Mouse (Mus musculus) erythroblast, embryonic 14.5 days (primary cell): ENCODE data around the gene Cnih3. TPM values are rescaled to one million over a fixed set of nuclear protein-coding genes. Genes with fewer than 3 reads are reported as not detected.

Experiments used
- H3K27me3 ChIP-seq: 2 replicates; pipeline ENCODE4 v1.6.1; 2012; ENCODE audit warnings: inconsistent platforms; ENCODE audit not compliant: control insufficient read depth
- H3K36me3 ChIP-seq: 2 replicates; pipeline ENCODE4 v1.6.1; 2012; ENCODE audit warnings: mild to moderate bottlenecking, inconsistent platforms; ENCODE audit not compliant: control insufficient read depth
- H3K4me1 ChIP-seq: 2 replicates; pipeline ENCODE4 v1.6.1; 2012; ENCODE audit warnings: inconsistent platforms; ENCODE audit not compliant: control insufficient read depth
- H3K4me3 ChIP-seq: replicated peaks from 2 replicates; pipeline ENCODE3; 2012; ENCODE audit warnings: moderate library complexity, mild to moderate bottlenecking, inconsistent platforms
- H3K9me3 ChIP-seq: 2 replicates; pipeline ENCODE4 v1.6.1; 2012; ENCODE audit warnings: low read length, inconsistent platforms, mixed read lengths; ENCODE audit not compliant: control insufficient read depth
- GATA1 ChIP-seq: IDR thresholded peaks from 2 replicates; pipeline ENCODE4 v1.6.1; 2012; ENCODE audit warnings: low read length, inconsistent platforms, mixed read lengths
- TAL1 ChIP-seq: IDR thresholded peaks from 3 replicates; pipeline ENCODE4 v1.6.1; 2012; ENCODE audit warnings: low read length, inconsistent platforms, mixed read lengths
- polyA plus RNA-seq: library from polyadenylated mRNA; stranded (reverse); fragments of >175 nt; gene quantifications from 2 replicates; pipeline ENCODE4 v1.2.3, GENCODE M21; 2012

Cnih3 gene
- polyA plus RNA-seq, 1 experiment: not detected

DNA sequence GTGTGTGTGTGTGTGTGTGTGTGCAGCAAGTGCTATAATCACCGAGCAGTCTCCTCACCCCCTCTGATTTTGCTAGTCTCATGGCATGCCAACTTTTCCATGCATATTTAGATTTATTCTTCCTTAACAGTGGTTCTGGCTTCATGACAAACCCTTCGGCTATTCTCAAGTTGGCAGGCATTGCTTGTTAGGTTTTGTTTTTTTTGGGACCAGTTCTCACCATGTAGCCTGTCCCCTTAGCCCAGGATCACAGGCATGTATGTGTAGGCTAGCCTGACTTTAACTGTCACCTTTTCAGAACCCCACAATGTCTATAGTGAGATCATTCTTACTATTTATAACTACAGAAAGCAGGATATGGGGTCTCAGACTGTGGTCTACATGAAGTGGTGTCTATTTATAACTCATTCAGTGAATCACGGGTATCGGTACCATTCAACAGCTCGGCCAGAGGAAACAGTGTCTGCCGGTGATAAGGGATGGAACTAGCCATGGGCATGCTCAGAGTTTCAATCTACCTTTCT is 94.2 kb downstream of the Cnih3 start:
- no peaks in the 10 kb centered on the region for H3K9me3 ChIP-seq
- H3K4me1 ChIP-seq: no peaks in the 10 kb centered on the region
- no peak overlapping the region for H3K4me3 ChIP-seq
- TF ChIP-seq GATA1 (no peak), TAL1 (no peak)
- no peaks in the 10 kb centered on the region for H3K27me3 ChIP-seq
- no peaks in the 10 kb centered on the region for H3K36me3 ChIP-seq

DNA sequence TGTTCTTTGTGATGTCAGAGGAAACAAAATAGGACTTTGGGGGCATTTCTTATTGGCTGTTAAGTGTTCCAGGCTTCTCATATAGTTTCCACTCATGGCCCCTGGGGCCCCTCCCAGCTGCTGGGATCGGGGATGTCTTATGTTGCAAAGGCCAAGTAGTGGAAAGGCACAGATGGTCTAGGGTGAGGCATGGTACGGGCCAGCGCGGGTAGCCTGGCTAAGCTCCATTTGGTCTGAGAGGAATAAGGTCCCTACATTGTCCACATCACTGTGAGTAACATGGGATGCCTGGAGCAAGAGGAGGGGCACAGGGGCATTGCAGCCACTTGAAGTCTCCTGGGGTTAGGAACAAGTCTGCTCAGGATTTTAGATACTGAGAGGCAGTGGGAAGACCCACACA is 95.1 kb downstream of the Cnih3 start:
- no peak overlapping the region for H3K4me3 ChIP-seq
- TF ChIP-seq GATA1: no peak
- H3K9me3 ChIP-seq: no peaks in the 10 kb centered on the region
- no peaks in the 10 kb centered on the region for H3K4me1 ChIP-seq
- no peaks in the 10 kb centered on the region for H3K27me3 ChIP-seq
- no peaks in the 10 kb centered on the region for H3K36me3 ChIP-seq

DNA sequence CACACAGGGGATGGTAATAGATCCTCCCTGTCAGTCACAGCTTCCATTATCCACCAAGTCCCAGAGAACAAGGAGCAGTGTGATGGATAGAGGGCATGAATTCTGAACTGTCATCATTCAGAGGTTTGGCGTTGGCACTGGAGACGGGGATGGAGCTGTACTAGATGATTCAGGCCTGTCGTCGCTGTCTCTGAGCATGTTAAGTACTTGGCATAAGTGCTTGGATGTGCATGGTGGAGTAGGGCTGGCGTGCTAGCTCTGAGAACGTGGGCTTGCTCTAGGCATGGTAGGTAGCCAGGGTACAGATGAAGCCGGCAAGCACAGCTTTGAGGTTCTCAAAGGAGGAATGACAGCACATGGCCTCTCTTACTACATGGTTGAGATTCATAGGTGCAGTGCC is 95.6 kb downstream of the Cnih3 start:
- H3K27me3 ChIP-seq: no peaks in the 10 kb centered on the region
- H3K9me3 ChIP-seq: no peaks in the 10 kb centered on the region
- H3K4me3 ChIP-seq: no peak overlapping the region
- no peaks in the 10 kb centered on the region for H3K36me3 ChIP-seq
- no peak for TF ChIP-seq TAL1
- no peak for TF ChIP-seq GATA1
- H3K4me1 ChIP-seq: no peaks in the 10 kb centered on the region

DNA sequence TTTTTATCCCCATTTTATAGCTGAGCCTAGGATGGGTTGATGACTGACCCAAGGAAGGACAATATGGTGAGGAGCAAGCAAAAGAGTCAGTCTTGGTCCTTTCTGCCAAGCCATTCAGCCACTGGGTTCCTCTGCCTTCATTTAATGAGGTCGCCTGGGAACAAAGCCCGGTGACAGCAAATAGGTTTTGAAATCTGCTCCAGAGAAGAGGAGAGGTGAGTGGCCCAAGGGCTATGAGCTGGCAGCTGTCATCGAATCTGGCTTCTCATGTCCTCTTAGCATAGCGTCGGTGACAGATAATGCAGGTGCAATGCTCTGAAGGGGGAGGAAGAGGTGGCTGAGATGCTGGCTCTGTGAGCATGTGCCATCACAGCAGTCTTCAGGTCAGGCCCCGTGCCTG is 100.7 kb downstream of the Cnih3 start:
- Histone ChIP-seq H3K4me3 (no peak overlapping the region), H3K4me1 (no peaks in the 10 kb centered on the region), H3K9me3 (no peaks in the 10 kb centered on the region), H3K27me3 (no peaks in the 10 kb centered on the region; the same call in 1 of the 2 replicates), H3K36me3 (no peaks in the 10 kb centered on the region)
- no peak for TF ChIP-seq TAL1
- TF ChIP-seq GATA1: no peak

DNA sequence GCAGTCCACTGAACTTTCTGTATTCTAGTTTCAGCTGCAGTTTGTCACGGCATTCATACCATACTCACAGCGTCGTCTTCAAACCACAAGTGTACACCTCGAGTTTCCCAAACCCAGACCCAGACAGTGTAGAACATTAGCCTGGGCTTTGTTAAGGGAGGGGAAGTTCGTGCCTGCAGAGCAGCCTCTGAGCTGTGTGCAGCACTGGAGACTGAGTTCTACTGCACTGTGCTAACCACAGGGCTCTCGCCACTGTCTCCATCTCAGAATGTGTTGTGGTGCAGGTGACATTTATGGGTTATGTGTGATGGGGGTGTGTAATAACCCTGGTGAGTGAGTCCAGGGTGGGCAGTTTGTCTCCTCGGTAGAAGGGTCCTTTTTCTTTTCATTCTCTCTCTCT is 104.5 kb downstream of the Cnih3 start:
- Histone ChIP-seq H3K4me1 (no peaks in the 10 kb centered on the region), H3K9me3 (no peaks in the 10 kb centered on the region), H3K36me3 (no peaks in the 10 kb centered on the region), H3K4me3 (no peak overlapping the region), H3K27me3 (no peaks in the 10 kb centered on the region; the same call in 1 of the 2 replicates)
- TF ChIP-seq GATA1 (no peak), TAL1 (no peak)

DNA sequence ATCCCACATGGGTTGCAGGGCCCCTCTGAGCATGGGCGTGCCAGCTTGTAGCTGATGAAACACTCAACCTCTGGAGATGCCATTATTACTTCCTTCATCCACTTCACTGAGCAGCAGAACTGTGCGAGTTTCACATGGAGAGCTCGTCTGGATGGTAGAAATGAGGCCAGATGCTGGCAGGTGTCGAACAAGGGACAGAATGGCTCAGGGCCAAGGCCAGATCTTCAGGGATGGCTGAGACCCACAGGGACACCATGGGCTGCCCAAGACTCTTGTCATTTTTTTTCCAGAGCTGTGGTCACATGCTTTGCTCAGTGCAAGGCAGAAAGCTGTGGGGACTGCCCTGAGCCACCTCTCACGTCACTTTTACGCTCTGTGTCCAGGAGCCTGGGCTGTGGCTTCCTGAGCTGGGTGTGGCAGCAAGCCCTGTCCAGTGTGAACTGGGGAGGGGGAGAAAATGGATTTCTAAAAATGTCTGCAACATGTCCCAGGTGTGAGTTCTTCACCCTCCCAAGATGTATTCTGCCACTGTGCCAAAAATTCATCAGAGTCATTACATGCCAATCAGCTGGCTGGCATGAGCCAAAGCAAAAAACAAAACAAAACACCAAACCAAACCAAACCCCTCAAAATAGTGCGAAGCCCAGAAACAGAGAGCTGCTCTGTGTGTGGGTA is 107.1 kb downstream of the Cnih3 start:
- no peak overlapping the region for H3K4me3 ChIP-seq
- H3K9me3 ChIP-seq: no peaks in the 10 kb centered on the region
- H3K36me3 ChIP-seq: no peaks in the 10 kb centered on the region
- H3K27me3 ChIP-seq: no peaks in the 10 kb centered on the region
- TF ChIP-seq GATA1 (no peak), TAL1 (no peak)
- H3K4me1 ChIP-seq: no peaks in the 10 kb centered on the region

GRCm38 (mm10) chr1:181460283-181460682 is 107.9 kb downstream of the Cnih3 start:
- Histone ChIP-seq H3K4me3 (no peak overlapping the region), H3K9me3 (no peaks in the 10 kb centered on the region), H3K4me1 (no peaks in the 10 kb centered on the region), H3K27me3 (no peaks in the 10 kb centered on the region), H3K36me3 (no peaks in the 10 kb centered on the region)
- TF ChIP-seq TAL1: no peak
- TF ChIP-seq GATA1: no peak

- H3K9me3 ChIP-seq: no peaks in the 10 kb centered on the region
Observed at GRCm38 (mm10) chr1:181461484-181461883, 109.1 kb downstream of the Cnih3 start.

DNA sequence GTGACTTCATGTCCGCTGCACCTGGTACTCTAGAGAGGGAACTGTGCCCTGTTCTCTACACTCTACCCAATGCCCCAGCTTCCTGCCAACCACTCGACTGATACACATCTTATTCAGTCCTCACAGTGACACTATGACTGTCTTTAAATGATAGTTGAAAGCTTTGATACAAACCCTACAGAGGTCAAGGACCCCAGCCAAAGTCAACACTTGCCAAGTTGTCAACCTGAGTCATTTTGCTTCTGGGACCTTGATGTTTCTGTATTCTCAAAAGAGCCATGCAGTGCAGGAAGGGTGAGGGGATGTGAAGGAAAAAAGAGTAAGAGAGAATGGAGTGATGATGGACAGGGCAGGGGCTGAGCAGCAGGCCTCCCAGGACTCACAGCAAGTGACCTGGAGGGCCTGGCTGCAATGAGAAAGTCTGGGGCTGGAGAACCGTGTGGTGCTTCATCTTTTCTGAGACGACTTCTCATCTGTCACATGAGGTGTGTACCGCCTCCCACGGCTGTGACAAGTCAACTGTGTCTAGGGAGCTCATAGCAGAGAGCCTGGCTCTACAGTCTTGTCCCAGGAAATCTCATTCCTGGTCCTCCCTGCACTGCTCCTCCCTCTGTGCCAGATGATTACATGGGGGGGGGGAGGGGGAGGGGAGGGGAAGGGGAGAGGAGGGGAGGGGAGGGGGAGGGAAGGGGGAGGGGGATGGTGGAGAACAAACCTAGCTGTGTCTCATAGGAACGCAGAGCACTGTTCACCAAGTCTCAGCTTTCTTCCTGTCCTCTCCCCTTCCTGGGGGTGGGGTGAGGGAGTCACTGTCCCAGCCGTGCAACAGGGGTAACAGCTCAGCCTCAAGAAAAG is 109.8 kb downstream of the Cnih3 start:
- Histone ChIP-seq H3K27me3 (no peaks in the 10 kb centered on the region), H3K4me3 (no peak overlapping the region), H3K36me3 (no peaks in the 10 kb centered on the region), H3K4me1 (peaks cover 4% of the 10 kb centered on the region), H3K9me3 (no peaks in the 10 kb centered on the region)
- TF ChIP-seq GATA1: no peak
- TF ChIP-seq TAL1: no peak

More at GRCm38 (mm10) chr1:181461484-181461883, 109.1 kb downstream of the Cnih3 start:
- Histone ChIP-seq H3K4me3 (no peak overlapping the region), H3K27me3 (no peaks in the 10 kb centered on the region), H3K36me3 (no peaks in the 10 kb centered on the region), H3K4me1 (no peaks in the 10 kb centered on the region; the same call in 1 of the 2 replicates)
- TF ChIP-seq TAL1: no peak

GRCm38 (mm10) chr1:181462906-181463179 is 110.4 kb downstream of the Cnih3 start:
- Histone ChIP-seq H3K4me3 (no peak overlapping the region), H3K27me3 (no peaks in the 10 kb centered on the region), H3K9me3 (no peaks in the 10 kb centered on the region), H3K4me1 (peaks cover 4% of the 10 kb centered on the region), H3K36me3 (no peaks in the 10 kb centered on the region)
- TF ChIP-seq TAL1 (no peak), GATA1 (no peak)
